Mouse (Mus musculus) stomach, postnatal 0 days (tissue): ENCODE measurements around the gene Olfml1. TPM values are rescaled to one million over a fixed set of nuclear protein-coding genes. Genes with fewer than 3 reads are reported as not detected.

ENCODE experiments used
- ATAC-seq: fragments of 200-750 bp; cut with Nextera tagmentation; 2 replicates; pipeline ENCODE4 v1.8.0; 2017; ENCODE audit not compliant: low FRiP score, low TSS enrichment
- DNase-seq: peaks from one replicate; pipeline ENCODE4 v3.0.0-alpha.2; 2016; ENCODE audit warnings: low spot score
- H3K27ac ChIP-seq: fragments of 300-500 bp; sonication (generic); replicated peaks from 2 replicates; pipeline ENCODE4 v1.5.1; 2014; ENCODE audit warnings: mild to moderate bottlenecking, control low read depth
- H3K27me3 ChIP-seq: fragments of 300-500 bp; sonication (generic); 2 replicates; pipeline ENCODE4 v1.6.1; 2014; ENCODE audit warnings: low read length; ENCODE audit not compliant: control insufficient read depth, insufficient read depth
- H3K36me3 ChIP-seq: fragments of 300-500 bp; sonication (generic); 2 replicates; pipeline ENCODE4 v1.6.1; 2014; ENCODE audit warnings: low read length, mixed read lengths; ENCODE audit not compliant: control insufficient read depth, insufficient read depth
- H3K4me1 ChIP-seq: fragments of 300-500 bp; sonication (generic); replicated peaks from 2 replicates; pipeline ENCODE4 v1.6.1; 2014; ENCODE audit warnings: antibody characterized with exemption; ENCODE audit not compliant: control insufficient read depth, insufficient read depth
- H3K4me2 ChIP-seq: fragments of 300-500 bp; sonication (generic); replicated peaks from 2 replicates; pipeline ENCODE4 v1.6.1; 2014; ENCODE audit warnings: low read depth, mild to moderate bottlenecking, control low read depth, moderate library complexity
- H3K4me3 ChIP-seq: fragments of 300-500 bp; sonication (generic); 2 replicates; pipeline ENCODE4 v1.5.1; 2014; ENCODE audit warnings: low read depth, low read length, control low read depth
- H3K9ac ChIP-seq: fragments of 300-500 bp; sonication (generic); 2 replicates; pipeline ENCODE4 v1.6.1; 2014; ENCODE audit warnings: mild to moderate bottlenecking, low read length, control low read depth, mixed read lengths
- H3K9me3 ChIP-seq: fragments of 300-500 bp; sonication (generic); 2 replicates; pipeline ENCODE4 v1.6.1; 2016; ENCODE audit warnings: low read length; ENCODE audit not compliant: control insufficient read depth
- CTCF ChIP-seq: IDR thresholded peaks from 2 replicates; pipeline ENCODE4 v1.5.1; 2016; ENCODE audit warnings: antibody characterized with exemption, low read depth, mild to moderate bottlenecking, moderate library complexity
- EP300 ChIP-seq: optimal IDR thresholded peaks from 2 replicates; pipeline ENCODE3; 2016; ENCODE audit warnings: antibody characterized with exemption
- WGBS: fragments of 180-500 bp; shearing (Covaris S2); extraction: QIAGEN DNeasy Blood & Tissue Kit; methylation state at CpG from one replicate; pipeline ENCODE4 v1.1.7; 2014; 5-methylcytosine and 5-hydroxymethylcytosine counted together
- polyA plus RNA-seq: library from polyadenylated mRNA; unstranded; fragments of >200 nt; fragmentation: Nextera tagmentation; extraction: Ambion mirVana; gene quantifications from 2 replicates; pipeline ENCODE4 v1.2.1, GENCODE M21; 2015

Gene Olfml1
- 10.2 and 11.0 TPM in 2 replicates for polyA plus RNA-seq

GRCm38 (mm10) chr7:107567261-107567671 is at the start of gene Olfml1:
Gene Olfml1, plus strand, starts transcription at chr7:107567446.
- ATAC-seq (peak; percentile 79; the same call in 1 of the 2 replicates), DNase-seq (peak; percentile 26)
- no peaks in the 10 kb centered on the region for H3K4me1 ChIP-seq
- H3K4me3 ChIP-seq, result peak within 1 kb of the TSS; percentile 36
- peak within 1 kb of the TSS; percentile 81 for H3K27ac ChIP-seq
- H3K36me3 ChIP-seq, result no peaks in the 10 kb centered on the region
- H3K9ac ChIP-seq, result peak within 1 kb of the TSS; percentile 9; the same call in 1 of the 2 replicates
- H3K9me3 ChIP-seq, result no peaks in the 10 kb centered on the region
- H3K27me3 ChIP-seq, result no peaks in the 10 kb centered on the region
- 24% methylated on average over 7 of the region's 7 CpGs for WGBS
- H3K4me2 ChIP-seq, result peak within 1 kb of the TSS; percentile 47
- TF ChIP-seq EP300, result no peak

- DNase-seq (no peak), ATAC-seq (no peak)
- TF ChIP-seq EP300, result no peak
- no peak for TF ChIP-seq CTCF
- no peak overlapping the region for H3K9ac ChIP-seq
- no peak overlapping the region for H3K27ac ChIP-seq
- H3K36me3 ChIP-seq, result no peaks in the 10 kb centered on the region
- no peak overlapping the region for H3K4me2 ChIP-seq
- no peak overlapping the region for H3K4me3 ChIP-seq
- no peaks in the 10 kb centered on the region for H3K4me1 ChIP-seq
- WGBS, result 82% methylated on average over 12 of the region's 12 CpGs
- no peaks in the 10 kb centered on the region for H3K27me3 ChIP-seq
- no peaks in the 10 kb centered on the region for H3K9me3 ChIP-seq
These were observed 47.8 kb upstream of the Olfml1 start for GRCm38 (mm10) chr7:107519256-107520025.

GRCm38 (mm10) chr7:107521411-107521810 is 45.8 kb upstream of the Olfml1 start:
- DNase-seq (no peak), ATAC-seq (no peak)
- Histone ChIP-seq H3K4me3 (no peak overlapping the region), H3K9me3 (no peaks in the 10 kb centered on the region), H3K4me2 (no peak overlapping the region), H3K27me3 (no peaks in the 10 kb centered on the region), H3K9ac (no peak overlapping the region), H3K36me3 (no peaks in the 10 kb centered on the region), H3K27ac (no peak overlapping the region), H3K4me1 (no peaks in the 10 kb centered on the region)
- WGBS, result 83% methylated on average over 6 of the region's 6 CpGs
- TF ChIP-seq EP300 (no peak), CTCF (no peak)

GRCm38 (mm10) chr7:107526299-107526698 is 40.9 kb upstream of the Olfml1 start:
- Histone ChIP-seq H3K27me3 (no peaks in the 10 kb centered on the region), H3K4me2 (no peak overlapping the region), H3K36me3 (no peaks in the 10 kb centered on the region), H3K4me3 (no peak overlapping the region), H3K9me3 (no peaks in the 10 kb centered on the region), H3K27ac (no peak overlapping the region), H3K4me1 (no peaks in the 10 kb centered on the region), H3K9ac (no peak overlapping the region)
- ATAC-seq (no peak), DNase-seq (peak; percentile 23)
- WGBS, result 12% methylated on average over 1 of the region's 1 CpGs
- peak; percentile 83 for TF ChIP-seq CTCF
- no peak for TF ChIP-seq EP300

- DNase-seq, result no peak
- H3K36me3 ChIP-seq, result no peaks in the 10 kb centered on the region
These were observed 39.0 kb upstream of the Olfml1 start for GRCm38 (mm10) chr7:107528169-107528772.

GRCm38 (mm10) chr7:107529364-107529763 is 37.9 kb upstream of the Olfml1 start:
- H3K4me2 ChIP-seq, result no peak overlapping the region
- no peaks in the 10 kb centered on the region for H3K36me3 ChIP-seq
- H3K27me3 ChIP-seq, result no peaks in the 10 kb centered on the region
- no peak for ATAC-seq
- H3K9me3 ChIP-seq, result no peaks in the 10 kb centered on the region
- no peak overlapping the region for H3K9ac ChIP-seq
- no peak overlapping the region for H3K27ac ChIP-seq
- WGBS, result 34% methylated on average over 5 of the region's 5 CpGs
- TF ChIP-seq CTCF (no peak), EP300 (no peak)
- no peaks in the 10 kb centered on the region for H3K4me1 ChIP-seq
- no peak for DNase-seq
- H3K4me3 ChIP-seq, result no peak overlapping the region

More at GRCm38 (mm10) chr7:107528169-107528772, 39.0 kb upstream of the Olfml1 start:
- Histone ChIP-seq H3K4me3 (no peak overlapping the region), H3K27ac (no peak overlapping the region), H3K27me3 (no peaks in the 10 kb centered on the region), H3K9me3 (no peaks in the 10 kb centered on the region), H3K4me2 (no peak overlapping the region), H3K9ac (no peak overlapping the region), H3K4me1 (no peaks in the 10 kb centered on the region)
- 80% methylated on average over 3 of the region's 3 CpGs for WGBS
- no peak for ATAC-seq
- TF ChIP-seq CTCF, result no peak
- TF ChIP-seq EP300, result no peak
